Mouse (Mus musculus) layer of hippocampus, postnatal 36 days (tissue): Measurements from ENCODE around the gene Iqcf4. TPM values are rescaled to one million over a fixed set of nuclear protein-coding genes. Genes with fewer than 3 reads are reported as not detected.

Experiments used
- total RNA-seq, 2 experiments: library from RNA; stranded (reverse); gene quantifications; 2 replicates each; pipeline ENCODE4 v1.2.3; 2021

Gene Iqcf4
- total RNA-seq, 2 experiments from 2014 or later: not detected

Other genes with a start within 250 kb of the Iqcf4 start
- gene Dusp7, start 202.4 kb downstream of the Iqcf4 start, total RNA-seq: 10 to 100 TPM; 86.0 to 88.6 TPM
- gene Rpl29, start 141.5 kb downstream of the Iqcf4 start, total RNA-seq: 100 to 1,000 TPM; 265 to 274 TPM
- 10 to 100 TPM; 11.3 to 15.5 TPM for gene Acy1, start 132.7 kb downstream of the Iqcf4 start, total RNA-seq
- gene Abhd14b, start 123.5 kb downstream of the Iqcf4 start, total RNA-seq: 10 to 100 TPM; 11.3 to 11.9 TPM
- gene Abhd14a, start 123.3 kb downstream of the Iqcf4 start, total RNA-seq: 10 to 100 TPM; 38.5 to 41.0 TPM
- 100 to 1,000 TPM; 175 to 176 TPM for gene Pcbp4, start 117.7 kb downstream of the Iqcf4 start, total RNA-seq
- gene Gpr62, start 105.1 kb downstream of the Iqcf4 start, total RNA-seq: 10 to 100 TPM in 1 of 2 experiments, 1 to 10 TPM in 1; 9.2 to 10.4 TPM
- gene Rrp9, start 95.0 kb downstream of the Iqcf4 start, total RNA-seq: 10 to 100 TPM; 35.0 to 38.1 TPM
- 1 to 10 TPM; 3.1 to 3.2 TPM for gene Parp3, start 94.0 kb downstream of the Iqcf4 start, total RNA-seq
- gene Iqcf1, start 71.0 kb downstream of the Iqcf4 start, total RNA-seq: not detected
- gene Iqcf5, start 56.4 kb downstream of the Iqcf4 start, total RNA-seq: not detected
- gene Iqcf3, start 9.4 kb downstream of the Iqcf4 start, total RNA-seq: not detected
- gene Iqcf6, start 55.6 kb upstream of the Iqcf4 start, total RNA-seq: not detected
- 10 to 100 TPM; 64.9 to 80.7 TPM for gene Grm2, start 85.1 kb upstream of the Iqcf4 start, total RNA-seq
- 10 to 100 TPM; 90.6 to 95.8 TPM for gene Tex264, start 114.9 kb upstream of the Iqcf4 start, total RNA-seq
- gene Rad54l2, start 218.2 kb upstream of the Iqcf4 start, total RNA-seq: 10 to 100 TPM; 16.8 to 17.8 TPM